Mouse (Mus musculus): ENCODE measurements at regions not wholly inside any gene's neighbourhood (a gene's known extent, or its start where the extent isn't known, plus 50 kb on each side); places are given as distances from the start of the nearest gene placed in this dataset.

- 47% methylated on average over 9 of the region's 9 CpGs for WGBS
- Histone ChIP-seq H3K27ac (replicated peaks) (peak overlapping the region; percentile 21), H3K9ac (no peak overlapping the region), H3K36me3 (no peaks in the 10 kb centered on the region), H3K9me3 (no peaks in the 10 kb centered on the region), H3K4me1 (replicated peaks) (peaks cover 18% of the 10 kb centered on the region), H3K4me3 (no peak overlapping the region), H3K27me3 (no peaks in the 10 kb centered on the region), H3K4me2 (no peak overlapping the region)
- ATAC-seq (ENCODE audit: low FRiP score, low read depth): peak; percentile 71
Observed at GRCm38 (mm10) chr11:71414403-71415140, 184.0 kb upstream of the Nlrp1b start.

- no peaks in the 10 kb centered on the region for H3K9me3 ChIP-seq
Observed at GRCm38 (mm10) chr11:71415451-71415850, 184.9 kb upstream of the Nlrp1b start.

GRCm38 (mm10) chr11:71422291-71422840 lies 191.8 kb upstream of the Nlrp1b start:
- Histone ChIP-seq H3K36me3 (no peaks in the 10 kb centered on the region), H3K27me3 (no peaks in the 10 kb centered on the region), H3K9me3 (no peaks in the 10 kb centered on the region), H3K9ac (no peak overlapping the region), H3K4me2 (no peak overlapping the region), H3K4me3 (no peak overlapping the region), H3K27ac (replicated peaks) (no peak overlapping the region), H3K4me1 (replicated peaks) (no peaks in the 10 kb centered on the region)
- 62% methylated on average over 2 of the region's 2 CpGs for WGBS
- no peak for ATAC-seq (ENCODE audit: low FRiP score, low read depth)

More at GRCm38 (mm10) chr11:71415451-71415850, 184.9 kb upstream of the Nlrp1b start:
- H3K4me2 ChIP-seq: no peak overlapping the region
- no peak overlapping the region for H3K9ac ChIP-seq
- peak overlapping the region; percentile 21; the same call in 1 of the 2 replicates for H3K27ac ChIP-seq (replicated peaks)
- H3K4me1 ChIP-seq (replicated peaks): peaks cover 18% of the 10 kb centered on the region
- no peaks in the 10 kb centered on the region for H3K27me3 ChIP-seq
- no peaks in the 10 kb centered on the region for H3K36me3 ChIP-seq
- no peak overlapping the region for H3K4me3 ChIP-seq
- no peak for ATAC-seq (ENCODE audit: low FRiP score, low read depth)
- WGBS: 36% methylated on average over 3 of the region's 3 CpGs

- ATAC-seq (ENCODE audit: low FRiP score, low read depth): no peak
- no peak overlapping the region for H3K4me2 ChIP-seq
- H3K27ac ChIP-seq (replicated peaks): no peak overlapping the region
- H3K9ac ChIP-seq: no peak overlapping the region
- H3K36me3 ChIP-seq: no peaks in the 10 kb centered on the region
- WGBS: 85% methylated on average over 3 of the region's 3 CpGs
- H3K27me3 ChIP-seq: no peaks in the 10 kb centered on the region
- no peak overlapping the region for H3K4me3 ChIP-seq
- no peaks in the 10 kb centered on the region for H3K9me3 ChIP-seq
- H3K4me1 ChIP-seq (replicated peaks): no peaks in the 10 kb centered on the region
Observed at GRCm38 (mm10) chr11:71423242-71423641, 192.7 kb upstream of the Nlrp1b start.

- WGBS: 65% methylated on average over 5 of the region's 5 CpGs
- Histone ChIP-seq H3K27ac (replicated peaks) (no peak overlapping the region), H3K4me1 (replicated peaks) (peaks cover 7% of the 10 kb centered on the region), H3K36me3 (no peaks in the 10 kb centered on the region), H3K4me2 (no peak overlapping the region), H3K4me3 (no peak overlapping the region), H3K9ac (no peak overlapping the region), H3K27me3 (no peaks in the 10 kb centered on the region), H3K9me3 (no peaks in the 10 kb centered on the region)
- no peak for ATAC-seq (ENCODE audit: low FRiP score, low read depth)
Observed at GRCm38 (mm10) chr11:71424879-71425278, 194.3 kb upstream of the Nlrp1b start.

- no peaks in the 10 kb centered on the region for H3K36me3 ChIP-seq
- H3K9me3 ChIP-seq: no peaks in the 10 kb centered on the region
- 52% methylated on average over 22 of the region's 22 CpGs for WGBS
- no peak overlapping the region for H3K9ac ChIP-seq
- H3K27me3 ChIP-seq: no peaks in the 10 kb centered on the region
- ATAC-seq (ENCODE audit: low FRiP score, low read depth): no peak
- H3K27ac ChIP-seq (replicated peaks): no peak overlapping the region
- no peak overlapping the region for H3K4me2 ChIP-seq
- H3K4me1 ChIP-seq (replicated peaks): peaks cover 15% of the 10 kb centered on the region
- no peak overlapping the region for H3K4me3 ChIP-seq
Observed at GRCm38 (mm10) chr11:71429739-71430138, 199.2 kb upstream of the Nlrp1b start.

- H3K36me3 ChIP-seq: no peaks in the 10 kb centered on the region
- no peak overlapping the region for H3K27ac ChIP-seq (replicated peaks)
- no peak overlapping the region for H3K4me2 ChIP-seq
- no peaks in the 10 kb centered on the region for H3K9me3 ChIP-seq
- no peak overlapping the region for H3K9ac ChIP-seq
- H3K4me1 ChIP-seq (replicated peaks): peaks cover 27% of the 10 kb centered on the region
- 44% methylated on average over 6 of the region's 6 CpGs for WGBS
- no peak for ATAC-seq (ENCODE audit: low FRiP score, low read depth)
- no peaks in the 10 kb centered on the region for H3K27me3 ChIP-seq
- no peak overlapping the region for H3K4me3 ChIP-seq
Observed at GRCm38 (mm10) chr11:71434241-71434640, 203.7 kb upstream of the Nlrp1b start.

GRCm38 (mm10) chr11:71434886-71435285 lies 204.4 kb upstream of the Nlrp1b start:
- whole genome bisulfite sequencing: 47% methylated on average over 5 of the region's 5 CpGs
- peaks cover 27% of the 10 kb centered on the region for H3K4me1 ChIP-seq (replicated peaks)
- no peak for ATAC-seq (ENCODE audit: low FRiP score, low read depth)

GRCm38 (mm10) chr11:71435745-71436144 lies 205.2 kb upstream of the Nlrp1b start:
- WGBS: 63% methylated on average over 8 of the region's 8 CpGs

More at GRCm38 (mm10) chr11:71434886-71435285, 204.4 kb upstream of the Nlrp1b start:
- H3K9ac ChIP-seq: no peak overlapping the region
- H3K4me2 ChIP-seq: no peak overlapping the region
- H3K9me3 ChIP-seq: no peaks in the 10 kb centered on the region
- no peaks in the 10 kb centered on the region for H3K36me3 ChIP-seq
- H3K4me3 ChIP-seq: no peak overlapping the region
- H3K27me3 ChIP-seq: no peaks in the 10 kb centered on the region
- no peak overlapping the region for H3K27ac ChIP-seq (replicated peaks)

GRCm38 (mm10) chr11:71436335-71436734 lies 205.8 kb upstream of the Nlrp1b start:
- no peak overlapping the region for H3K4me2 ChIP-seq
- no peak overlapping the region for H3K4me3 ChIP-seq
- no peak overlapping the region for H3K9ac ChIP-seq
- no peaks in the 10 kb centered on the region for H3K9me3 ChIP-seq
- no peak for ATAC-seq (ENCODE audit: low FRiP score, low read depth)
- WGBS: 48% methylated on average over 1 of the region's 1 CpGs
- H3K27me3 ChIP-seq: no peaks in the 10 kb centered on the region
- no peaks in the 10 kb centered on the region for H3K36me3 ChIP-seq
- H3K4me1 ChIP-seq (replicated peaks): peaks cover 32% of the 10 kb centered on the region
- H3K27ac ChIP-seq (replicated peaks): peak overlapping the region; percentile 38; the same call in 1 of the 2 replicates

More at GRCm38 (mm10) chr11:71435745-71436144, 205.2 kb upstream of the Nlrp1b start:
- Histone ChIP-seq H3K36me3 (no peaks in the 10 kb centered on the region), H3K4me3 (no peak overlapping the region), H3K9me3 (no peaks in the 10 kb centered on the region), H3K4me1 (replicated peaks) (peaks cover 32% of the 10 kb centered on the region), H3K4me2 (no peak overlapping the region), H3K27me3 (no peaks in the 10 kb centered on the region), H3K27ac (replicated peaks) (peak overlapping the region; percentile 38; the same call in 1 of the 2 replicates), H3K9ac (no peak overlapping the region)
- no peak for ATAC-seq (ENCODE audit: low FRiP score, low read depth)

GRCm38 (mm10) chr11:71436801-71437200 lies 206.3 kb upstream of the Nlrp1b start:
- ATAC-seq (ENCODE audit: low FRiP score, low read depth): peak; percentile 54; the same call in 1 of the 2 replicates
- 41% methylated on average over 2 of the region's 2 CpGs for WGBS
- no peaks in the 10 kb centered on the region for H3K36me3 ChIP-seq
- H3K27me3 ChIP-seq: no peaks in the 10 kb centered on the region
- H3K4me1 ChIP-seq (replicated peaks): peaks cover 32% of the 10 kb centered on the region
- H3K9me3 ChIP-seq: no peaks in the 10 kb centered on the region
- no peak overlapping the region for H3K27ac ChIP-seq (replicated peaks)
- H3K9ac ChIP-seq: no peak overlapping the region
- H3K4me2 ChIP-seq: no peak overlapping the region
- no peak overlapping the region for H3K4me3 ChIP-seq

- Histone ChIP-seq H3K4me1 (replicated peaks) (peaks cover 28% of the 10 kb centered on the region), H3K4me3 (no peak overlapping the region; the same call in 1 of the 2 replicates), H3K27ac (replicated peaks) (peak overlapping the region; percentile 63), H3K9ac (no peak overlapping the region), H3K4me2 (peak overlapping the region; percentile 41), H3K9me3 (no peaks in the 10 kb centered on the region), H3K27me3 (no peaks in the 10 kb centered on the region), H3K36me3 (no peaks in the 10 kb centered on the region)
- ATAC-seq (ENCODE audit: low FRiP score, low read depth): peak; percentile 79
- 1% methylated on average over 17 of the region's 17 CpGs for WGBS
Observed at GRCm38 (mm10) chr11:71439871-71440270, 209.3 kb upstream of the Nlrp1b start.

All from hindbrain, embryonic 15.5 days (tissue).